Mouse (Mus musculus) adrenal gland, adult (tissue): ENCODE measurements at regions not wholly inside any gene's neighbourhood (a gene's known extent, or its start where the extent isn't known, plus 50 kb on each side); places are given as distances from the start of the nearest gene placed in this dataset.

Experiments
- DNase-seq, 2 experiments: peaks; one replicate each; pipeline ENCODE4 v3.0.0; 2022 to 2023; ENCODE audit warnings: low spot score in 1 of 2; ENCODE audit not compliant: inconsistent age in 2 of 2

GRCm38 (mm10) chr7:70660162-70660561 is 293.6 kb upstream of the Nr2f2 start:
- DNase-seq = no peak

GRCm38 (mm10) chr7:70649760-70650377 is 283.3 kb upstream of the Nr2f2 start:
- DNase-seq = no peak

DNA sequence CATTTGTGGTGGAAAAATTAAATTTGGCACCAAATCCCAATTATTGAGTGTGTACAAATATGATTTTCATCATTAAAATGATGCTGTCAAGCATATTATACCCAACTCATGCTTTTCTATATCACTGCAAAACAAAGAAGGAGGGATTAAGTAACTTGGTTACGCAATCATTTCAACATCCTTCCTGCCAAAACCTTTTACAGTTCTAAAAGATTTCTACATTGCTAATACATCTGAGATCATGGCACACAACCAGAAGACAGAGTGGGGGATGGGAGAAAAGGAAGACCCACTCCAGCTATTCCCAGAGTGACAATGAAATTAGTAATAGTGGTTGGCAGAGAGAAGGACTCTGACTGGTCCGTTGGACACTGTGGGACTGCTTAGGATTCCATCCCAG is 280.3 kb upstream of the Nr2f2 start:
- no peak for DNase-seq

GRCm38 (mm10) chr7:70643694-70644301 is 277.3 kb upstream of the Nr2f2 start:
- DNase-seq = no peak

DNA sequence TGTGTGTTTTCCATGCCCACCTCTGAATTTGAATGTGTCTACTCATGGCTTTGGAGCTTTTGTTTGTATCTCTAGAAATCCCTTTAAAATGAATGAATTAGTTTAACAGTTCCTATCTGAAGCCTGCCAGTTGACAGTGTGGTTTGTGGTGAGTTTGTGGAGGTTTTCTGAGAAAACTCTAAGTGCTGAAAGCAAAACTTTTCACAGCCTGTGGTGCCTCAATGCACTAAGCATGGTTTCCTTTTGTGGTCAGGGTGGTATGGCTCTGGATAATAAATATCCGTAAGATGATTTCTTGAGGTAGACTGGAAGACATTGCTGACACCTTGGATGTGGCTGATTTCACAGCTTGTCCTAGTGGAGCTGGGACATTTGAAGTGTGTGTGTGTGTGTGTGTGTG is 276.5 kb upstream of the Nr2f2 start:
- no peak for DNase-seq

DNA sequence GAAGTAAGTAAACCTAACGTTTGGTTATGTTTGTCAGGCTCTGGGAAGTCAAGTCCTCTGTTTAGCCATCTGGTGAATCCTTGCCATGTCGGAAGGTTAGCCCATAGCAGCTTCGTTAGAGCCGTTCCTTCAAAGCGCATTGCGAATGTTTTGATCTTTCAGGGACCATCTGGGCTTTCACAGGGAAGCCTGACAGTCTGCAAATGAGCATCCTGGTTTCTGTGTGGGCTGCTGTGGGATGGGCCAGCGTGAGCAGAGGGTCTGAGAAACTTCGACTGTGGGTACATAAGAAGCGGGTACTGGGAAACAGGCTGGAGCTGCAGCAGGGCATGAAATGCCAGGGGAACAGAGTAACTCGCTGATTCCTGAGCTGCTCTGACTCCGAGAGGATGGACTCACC is 274.7 kb upstream of the Nr2f2 start:
- DNase-seq = no peak

- DNase-seq = no peak
Observed at GRCm38 (mm10) chr7:70640574-70640973, 274.0 kb upstream of the Nr2f2 start.

GRCm38 (mm10) chr7:70638161-70638560 is 271.6 kb upstream of the Nr2f2 start:
- no peak for DNase-seq

DNA sequence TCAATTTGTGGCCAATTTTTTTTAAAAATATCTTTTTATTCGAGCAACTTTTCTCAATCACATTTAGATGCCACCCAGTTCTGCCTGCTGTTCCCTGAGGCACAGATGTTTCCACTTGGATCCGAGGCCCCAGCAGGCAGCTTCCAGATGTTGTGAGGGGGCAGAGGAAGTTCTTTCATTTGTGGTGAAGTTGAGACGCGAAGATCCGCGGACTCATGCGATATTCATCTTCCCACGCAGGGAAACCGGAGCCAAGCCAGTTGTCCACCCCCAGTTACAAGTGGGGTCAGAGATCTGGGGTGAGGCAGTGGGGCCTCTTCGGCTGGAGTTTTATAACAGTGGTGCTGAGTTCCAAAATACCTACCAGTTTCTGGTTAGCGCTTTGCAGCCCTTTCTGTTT is 267.5 kb upstream of the Nr2f2 start:
- no peak for DNase-seq

- DNase-seq = no peak
Observed at GRCm38 (mm10) chr7:70633577-70633976, 267.0 kb upstream of the Nr2f2 start.

GRCm38 (mm10) chr7:70625643-70626231 is 259.2 kb upstream of the Nr2f2 start:
- DNase-seq = no peak

DNA sequence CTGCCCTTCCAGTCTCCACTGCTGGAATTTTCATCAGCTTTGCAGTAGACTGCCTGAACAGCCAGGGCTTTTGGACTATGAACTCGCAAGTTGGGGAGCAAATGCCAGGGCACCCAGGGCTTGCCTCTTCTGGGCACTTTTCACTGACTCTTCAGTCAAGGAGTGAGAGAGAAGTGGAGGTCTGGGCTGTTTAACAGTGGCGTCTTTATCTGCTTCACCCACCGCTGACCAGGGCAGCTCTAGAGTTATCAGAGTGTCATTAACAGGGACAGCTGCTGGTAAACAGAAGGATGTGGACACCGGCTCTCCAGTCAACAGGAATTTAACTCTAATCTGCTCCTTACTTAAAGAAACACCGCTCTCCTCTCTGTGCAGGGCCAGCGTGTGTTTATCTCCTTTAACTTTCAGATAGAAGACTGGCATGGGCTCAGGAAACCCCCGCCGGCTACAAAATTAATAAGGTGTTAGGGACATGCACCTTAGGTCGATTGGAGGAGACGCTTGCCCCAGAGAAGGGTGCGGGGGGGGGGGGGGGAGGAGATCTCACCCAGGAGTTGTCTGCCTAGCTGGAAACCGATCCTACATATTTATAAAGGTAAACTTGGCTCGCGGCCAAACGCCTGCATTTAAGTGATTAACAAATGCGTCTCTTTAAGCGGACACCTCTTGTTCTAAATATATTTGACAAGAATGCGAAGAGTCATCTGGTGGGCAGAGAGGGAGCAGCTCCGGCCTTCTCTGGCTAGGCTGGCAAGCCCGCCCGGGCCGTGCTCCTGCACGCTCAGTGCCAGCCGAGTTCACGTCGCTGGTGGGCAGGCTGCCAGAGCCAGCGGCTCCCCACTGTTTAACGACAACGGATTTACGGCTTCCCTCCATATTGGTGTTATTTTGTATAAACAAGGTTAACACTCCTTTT is 258.4 kb upstream of the Nr2f2 start:
- DNase-seq = peak; percentile 64 to 84

DNA sequence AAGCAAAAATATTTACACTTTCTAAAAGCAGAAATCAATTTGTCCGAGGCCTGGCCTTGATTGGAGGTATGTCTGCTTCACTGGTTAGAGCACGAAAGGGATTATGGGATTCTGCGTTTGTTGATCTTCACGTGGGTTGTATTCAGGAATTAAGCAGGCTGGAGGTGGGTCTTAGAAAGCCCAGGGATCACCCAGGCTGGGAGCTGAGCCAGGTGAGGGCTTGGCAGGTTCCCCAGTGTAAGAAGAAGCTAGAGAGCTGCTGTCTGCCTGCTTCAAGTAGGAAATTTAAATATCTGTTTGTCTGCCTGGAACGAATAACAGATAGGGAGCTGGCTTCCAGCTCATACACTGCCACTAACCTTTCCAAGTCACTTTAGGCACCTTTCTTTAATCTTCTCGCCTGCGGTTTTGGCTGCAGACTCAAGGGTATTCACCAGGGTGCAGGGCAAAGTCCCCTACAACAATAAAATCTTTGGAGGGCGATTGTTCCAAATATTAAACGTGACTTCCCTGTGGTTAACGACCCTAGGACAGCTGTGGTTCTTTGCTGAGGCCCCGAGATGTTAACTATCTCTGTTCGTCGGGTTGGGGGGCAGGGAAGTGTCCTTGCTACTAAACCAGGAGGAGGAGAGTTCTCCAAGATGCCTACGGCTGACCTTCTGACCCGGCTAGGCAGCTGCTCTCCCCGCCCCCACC is 257.6 kb upstream of the Nr2f2 start:
- peak; percentile 7 to 34 for DNase-seq

DNA sequence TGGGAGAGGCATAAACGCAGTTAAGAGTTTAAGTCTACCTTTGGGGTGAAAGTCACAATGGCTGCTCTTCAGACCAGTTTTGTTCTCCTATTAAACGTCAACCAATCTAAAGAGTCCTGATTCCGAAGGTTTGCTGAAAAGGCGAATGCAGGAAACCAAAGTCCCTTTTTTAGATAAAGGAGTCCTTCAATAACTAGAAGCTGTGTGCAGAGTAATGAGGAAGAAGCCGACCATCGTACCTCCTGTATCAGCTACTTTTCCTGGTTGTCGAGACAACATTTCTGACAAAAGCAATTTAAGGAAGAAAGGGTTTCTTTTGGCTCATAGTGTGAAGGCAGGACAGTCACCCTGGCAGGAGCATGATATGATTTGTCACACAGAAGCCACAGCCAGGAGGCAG is 252.9 kb upstream of the Nr2f2 start:
- no peak for DNase-seq

DNA sequence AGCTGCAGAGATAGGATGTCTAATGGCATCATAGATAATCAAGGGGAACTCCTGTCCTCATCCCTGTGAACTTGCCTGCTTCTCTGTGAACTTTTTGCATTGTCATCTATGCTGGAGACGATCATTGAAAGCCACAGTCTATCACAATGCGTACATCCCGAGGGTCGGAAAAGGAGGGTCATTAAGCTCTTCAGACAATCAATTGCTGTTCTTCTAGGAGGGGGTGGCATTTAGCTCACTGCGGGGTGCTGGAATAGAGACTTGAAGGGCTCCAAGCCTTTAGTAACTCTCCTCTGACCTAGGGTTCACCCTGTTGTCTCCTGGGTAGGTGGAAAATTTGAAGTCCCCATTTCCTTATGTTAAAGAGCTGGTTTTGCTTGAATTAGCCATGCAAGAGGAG is 251.7 kb upstream of the Nr2f2 start:
- no peak for DNase-seq

DNA sequence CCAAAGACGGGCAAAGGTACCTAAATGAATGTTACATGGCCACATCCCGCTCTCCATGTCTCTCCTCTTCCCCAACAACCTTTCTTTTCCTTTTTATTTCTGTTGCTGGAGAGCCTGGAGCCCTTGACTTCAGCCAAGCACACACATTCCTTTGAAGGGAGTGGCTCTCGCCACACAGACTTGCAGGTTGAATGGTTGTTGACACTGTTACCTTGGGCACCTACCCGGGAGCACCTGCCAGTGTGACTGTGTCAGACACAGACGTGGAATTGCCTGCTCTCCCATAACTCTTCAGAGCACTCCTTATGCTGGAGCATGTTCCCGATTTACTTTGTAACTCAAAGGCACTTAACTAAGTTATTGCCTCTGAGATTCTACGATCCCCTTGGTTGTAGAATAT is 240.0 kb upstream of the Nr2f2 start:
- no peak for DNase-seq

DNA sequence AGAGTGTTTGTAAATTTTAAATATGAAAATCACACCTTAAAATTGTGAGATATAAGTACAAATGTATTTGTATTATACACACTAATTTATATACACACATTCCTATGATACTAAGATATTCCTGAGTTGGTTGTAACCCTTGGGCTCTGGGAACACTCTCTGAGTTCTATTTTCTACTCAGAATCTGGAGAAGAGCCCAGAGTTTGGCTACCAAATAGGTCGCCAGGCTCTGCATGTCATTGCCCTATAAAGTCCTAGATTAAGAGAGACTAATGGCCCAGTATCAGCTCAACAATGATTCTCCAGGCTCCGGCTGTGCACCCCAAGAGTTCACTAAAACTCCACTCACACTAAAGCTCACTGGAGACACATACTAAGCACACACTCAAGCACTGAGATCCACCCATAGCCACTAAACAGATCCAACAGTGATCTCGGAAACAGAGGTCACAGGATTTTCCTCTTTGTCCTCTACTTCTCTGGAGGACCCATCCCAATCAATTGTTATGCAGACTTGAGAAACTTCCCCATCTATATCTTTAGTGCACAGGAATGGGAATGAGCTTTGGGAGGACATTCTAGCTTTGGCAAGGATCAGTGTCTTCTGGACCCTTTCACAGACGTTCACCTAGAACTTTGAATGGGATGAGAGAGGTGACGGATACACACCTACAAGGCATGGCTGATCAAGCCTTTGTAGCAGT is 238.1 kb upstream of the Nr2f2 start:
- no peak for DNase-seq

GRCm38 (mm10) chr7:70593027-70593426 is 226.5 kb upstream of the Nr2f2 start:
- no peak for DNase-seq

DNA sequence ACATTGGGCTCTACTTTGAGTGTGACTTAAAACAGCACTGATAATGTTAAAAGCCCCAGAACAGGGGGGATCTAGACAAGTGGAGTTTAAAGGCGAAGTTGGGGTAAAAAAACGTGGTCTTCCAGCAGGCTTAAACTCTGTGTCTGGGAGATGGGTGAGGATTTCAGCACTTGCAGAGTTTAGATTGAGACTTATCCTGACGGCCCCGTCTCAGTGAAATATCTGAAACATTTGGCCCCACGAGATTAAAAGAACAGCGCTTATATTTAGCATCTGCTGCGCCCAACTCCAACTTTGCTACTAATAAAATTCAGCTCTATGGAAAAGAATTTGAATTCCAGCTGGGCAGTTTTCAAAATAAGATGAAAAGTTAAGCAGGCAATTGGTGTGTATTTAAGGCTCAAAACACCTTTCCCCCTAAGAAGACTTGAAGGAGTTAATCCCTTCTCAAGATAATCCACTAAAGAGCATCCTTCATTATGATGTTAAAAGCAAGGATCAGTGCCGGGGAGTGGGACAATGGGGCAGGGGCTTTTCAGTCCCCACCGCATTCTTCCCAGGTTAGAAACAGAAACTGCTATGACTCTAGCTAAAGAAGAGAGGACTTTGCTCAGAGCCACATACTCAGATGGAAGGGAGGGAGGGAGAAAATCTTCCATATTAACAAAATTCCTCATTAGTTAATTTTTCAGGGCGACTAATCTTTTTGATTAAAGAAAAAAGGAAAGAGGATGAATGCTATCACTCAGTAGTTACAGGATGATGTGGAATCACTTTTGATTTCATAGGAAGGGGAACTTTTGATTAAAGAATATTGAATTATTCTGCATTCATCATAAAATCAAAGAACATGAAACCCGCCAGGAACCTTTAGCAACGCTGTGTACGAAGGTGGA is 225.1 kb upstream of the Nr2f2 start:
- DNase-seq = no peak

GRCm38 (mm10) chr7:70589713-70590112 is 223.2 kb upstream of the Nr2f2 start:
- DNase-seq = no peak
